Mouse (Mus musculus): Measurements from ENCODE around the gene Col4a1.

The Col4a1 gene

GRCm38 (mm10) chr8:11265971-11266370 is 46.7 kb downstream of the Col4a1 start:
- no peak for DNase-seq (ENCODE audit: low spot score)

DNA sequence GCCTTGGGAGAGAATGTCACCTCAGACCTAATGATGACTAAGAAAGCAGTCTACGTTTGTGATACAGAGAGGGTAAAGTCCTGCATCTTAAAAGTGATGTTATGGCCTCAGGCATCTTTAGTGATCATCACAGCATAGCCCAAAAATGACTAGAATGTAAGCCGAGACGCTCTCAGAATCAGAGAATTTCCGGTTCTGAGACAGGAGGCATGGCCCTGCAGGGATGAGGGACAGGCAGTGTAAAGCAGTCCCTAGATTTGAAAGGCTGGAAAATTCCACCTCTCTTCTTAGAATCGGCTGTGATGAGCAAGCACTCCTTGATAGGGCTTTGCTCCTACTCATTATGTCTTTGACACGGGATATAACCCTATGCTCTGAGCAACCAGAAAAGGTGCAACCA is 48.8 kb downstream of the Col4a1 start:
- no peak for DNase-seq (ENCODE audit: low spot score)

GRCm38 (mm10) chr8:11262031-11262735 is 50.4 kb downstream of the Col4a1 start:
- DNase-seq (ENCODE audit: low spot score), result no peak

- DNase-seq (ENCODE audit: low spot score), result peak; percentile 62
These were observed 52.6 kb downstream of the Col4a1 start for GRCm38 (mm10) chr8:11259832-11260615.

GRCm38 (mm10) chr8:11258517-11259136 is 54.0 kb downstream of the Col4a1 start:
- no peak for DNase-seq (ENCODE audit: low spot score)

DNA sequence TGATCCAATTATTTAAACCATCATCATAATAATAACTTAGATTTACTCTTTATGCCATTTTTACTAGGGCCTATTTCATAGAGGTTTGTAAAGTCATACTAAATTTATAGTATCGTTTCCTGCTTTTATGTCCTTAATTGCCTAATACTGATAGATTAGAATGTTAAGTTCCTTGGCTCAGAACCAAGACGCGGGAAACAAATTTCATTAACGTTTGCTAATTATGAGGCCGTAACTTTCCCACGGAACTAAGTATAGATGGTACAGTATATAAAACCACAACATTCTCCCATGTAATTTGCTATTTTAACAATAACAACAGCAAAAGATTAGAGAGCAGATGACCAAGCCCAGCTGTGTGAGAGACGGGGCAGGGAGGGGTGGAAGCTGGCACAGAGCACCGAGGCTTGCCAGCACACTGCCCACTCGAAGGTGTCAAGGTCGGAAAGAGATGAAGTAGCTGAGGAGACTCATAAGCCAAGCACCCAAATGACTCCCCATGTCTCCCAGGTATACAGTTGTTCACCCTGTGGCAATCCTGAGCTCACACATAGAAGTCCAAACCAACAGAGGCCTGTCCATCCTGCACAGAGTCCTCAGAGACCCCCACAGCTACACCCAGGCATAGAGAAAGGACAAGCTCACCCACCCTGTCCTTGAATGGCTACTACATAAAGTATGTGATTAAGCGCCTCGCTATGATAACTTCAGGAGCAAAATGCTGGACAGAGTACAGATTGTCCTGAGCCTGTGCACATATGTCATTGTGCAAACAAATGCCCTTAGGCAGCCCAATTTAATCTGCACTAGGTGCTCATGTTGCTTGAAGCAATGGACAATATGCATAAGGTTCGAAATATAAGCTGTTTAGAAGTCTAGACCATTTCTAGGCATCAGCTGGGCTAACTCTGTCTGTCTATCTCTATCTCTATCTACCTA is 55.3 kb downstream of the Col4a1 start:
- no peak for DNase-seq (ENCODE audit: low spot score)

GRCm38 (mm10) chr8:11256405-11256804 is 56.2 kb downstream of the Col4a1 start:
- no peak for DNase-seq (ENCODE audit: low spot score)

DNA sequence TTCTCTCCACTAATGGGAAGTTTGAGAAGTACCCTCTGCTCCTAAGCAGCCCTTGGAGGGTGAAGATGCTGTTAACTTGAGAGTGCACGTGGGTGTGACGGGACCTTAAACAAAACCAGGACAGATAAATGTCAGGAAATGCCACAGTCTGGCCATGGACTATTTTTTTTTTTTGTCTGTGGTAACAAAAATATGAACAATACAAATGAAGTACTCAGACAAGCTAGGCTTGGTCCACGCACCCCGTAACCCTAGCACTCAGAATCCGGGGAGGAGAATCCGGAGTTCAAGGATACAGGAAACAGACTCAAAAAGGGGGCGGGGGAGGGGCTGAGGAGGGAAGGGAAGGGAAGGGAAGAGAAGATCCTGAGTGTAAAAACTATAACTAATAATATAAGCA is 56.9 kb downstream of the Col4a1 start:
- no peak for DNase-seq (ENCODE audit: low spot score)

DNA sequence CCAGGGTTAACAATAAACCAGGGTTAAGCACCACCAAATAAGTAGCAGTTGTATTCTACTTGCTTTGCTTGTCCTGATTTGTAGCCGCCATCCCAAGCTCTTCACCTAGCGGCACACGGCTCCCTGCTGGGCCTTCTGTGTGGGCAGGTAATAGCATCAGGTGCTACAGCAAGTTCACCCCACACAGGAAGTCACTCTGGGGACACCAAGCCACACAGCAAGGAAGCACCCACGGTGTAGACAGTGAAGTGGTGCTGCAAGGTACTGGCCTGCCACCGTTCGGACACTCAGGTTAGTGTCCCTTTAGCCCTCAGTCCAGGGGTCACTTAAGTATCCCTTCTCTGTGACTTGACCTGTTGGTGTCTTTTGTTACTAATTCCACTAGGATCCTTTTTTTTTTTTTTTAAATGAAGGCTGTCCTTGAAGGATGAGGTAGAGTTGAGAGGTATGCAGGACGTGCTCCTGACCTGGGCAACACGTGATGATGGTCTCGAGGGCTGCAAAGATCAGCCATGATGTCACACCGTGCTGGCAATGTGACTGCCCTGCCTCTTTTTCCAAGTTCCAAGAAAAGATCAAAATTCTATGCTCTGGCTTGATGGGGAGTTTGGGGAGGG is 57.6 kb downstream of the Col4a1 start:
- no peak for DNase-seq (ENCODE audit: low spot score)

DNA sequence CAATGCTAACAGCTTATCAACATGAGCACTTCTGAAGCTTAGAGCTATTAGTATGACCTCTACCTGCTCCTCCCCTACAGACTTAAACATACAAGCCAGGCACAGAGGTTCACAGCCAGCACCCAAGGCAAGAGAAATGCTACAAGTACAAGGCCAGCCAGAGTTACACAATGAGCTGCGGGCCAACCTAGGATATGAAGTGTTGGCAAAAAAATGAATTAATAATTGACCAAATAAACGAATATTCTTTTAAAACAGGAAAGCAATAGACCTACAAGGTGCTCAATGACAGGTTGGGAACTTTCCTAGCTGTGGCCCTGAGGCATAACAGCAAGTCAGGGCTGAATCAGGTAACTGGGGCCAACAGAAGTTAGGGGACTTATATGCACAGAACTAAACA is 58.1 kb downstream of the Col4a1 start:
- DNase-seq (ENCODE audit: low spot score), result no peak

DNA sequence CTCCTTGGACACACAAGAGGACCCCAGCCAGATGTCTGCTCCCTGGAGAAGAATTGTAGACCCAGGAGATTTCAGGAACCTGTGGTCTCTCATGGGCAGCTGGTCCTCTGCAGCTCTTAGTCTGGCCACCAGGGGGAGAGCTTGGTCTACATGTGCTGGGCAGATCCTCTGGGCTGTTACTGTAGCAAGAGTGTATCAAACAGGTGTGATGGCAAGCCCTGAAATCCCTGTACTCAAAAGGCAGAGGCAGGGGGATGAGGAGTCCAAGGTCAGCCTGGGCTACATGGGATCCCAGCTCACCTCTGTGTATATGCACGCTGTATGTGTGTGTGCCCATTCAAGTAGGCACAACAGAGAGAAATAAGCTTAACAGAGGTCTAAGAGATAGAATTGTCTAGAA is 59.1 kb downstream of the Col4a1 start:
- DNase-seq (ENCODE audit: low spot score), result peak; percentile 45

DNA sequence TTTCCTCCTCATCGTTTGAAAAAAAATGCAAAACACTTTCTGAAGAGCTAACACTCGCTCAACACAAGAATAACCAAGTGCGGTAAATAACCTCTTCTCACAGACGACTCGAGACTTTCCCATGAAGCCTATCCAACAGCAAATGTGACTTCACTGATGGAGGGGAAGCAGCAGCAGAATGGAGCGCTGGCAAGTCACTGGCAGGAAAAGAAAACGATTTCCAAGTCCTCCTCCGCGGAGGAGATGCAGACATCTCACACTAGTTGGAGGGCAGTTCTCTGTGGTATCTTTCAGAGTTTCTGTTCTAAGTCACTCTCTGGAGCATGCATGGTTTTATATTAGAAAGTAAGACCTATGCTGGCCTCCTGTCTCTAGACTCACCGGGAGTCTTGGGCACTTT is 59.6 kb downstream of the Col4a1 start:
- no peak for DNase-seq (ENCODE audit: low spot score)

- no peak for DNase-seq (ENCODE audit: low spot score)
These were observed 60.3 kb downstream of the Col4a1 start for GRCm38 (mm10) chr8:11252235-11252774.

DNA sequence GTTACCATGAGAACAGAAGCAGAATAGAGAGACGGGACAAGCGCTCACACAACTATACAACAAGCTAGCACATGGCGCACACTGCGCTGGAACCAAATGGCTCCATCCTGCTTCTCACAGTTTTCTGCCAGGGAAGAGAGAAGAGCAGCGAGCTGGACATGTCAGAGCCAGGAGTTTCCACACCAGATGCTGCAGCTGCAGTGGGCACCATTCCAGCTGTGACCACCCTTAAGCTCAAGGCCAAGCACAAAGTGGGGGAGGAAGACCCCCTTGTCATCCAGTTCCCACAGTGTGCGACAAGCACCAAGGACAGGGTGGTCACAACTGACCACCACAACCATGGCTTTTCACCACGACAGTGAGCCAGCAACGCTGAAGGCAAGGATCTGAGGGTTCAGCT is 62.5 kb downstream of the Col4a1 start:
- DNase-seq (ENCODE audit: low spot score), result no peak

- DNase-seq (ENCODE audit: low spot score), result no peak
These were observed 63.0 kb downstream of the Col4a1 start for GRCm38 (mm10) chr8:11249541-11250058.

GRCm38 (mm10) chr8:11248712-11249111 is 63.9 kb downstream of the Col4a1 start:
- DNase-seq (ENCODE audit: low spot score), result no peak

GRCm38 (mm10) chr8:11241488-11241887 is 71.1 kb downstream of the Col4a1 start:
- no peak for DNase-seq (ENCODE audit: low spot score)

DNA sequence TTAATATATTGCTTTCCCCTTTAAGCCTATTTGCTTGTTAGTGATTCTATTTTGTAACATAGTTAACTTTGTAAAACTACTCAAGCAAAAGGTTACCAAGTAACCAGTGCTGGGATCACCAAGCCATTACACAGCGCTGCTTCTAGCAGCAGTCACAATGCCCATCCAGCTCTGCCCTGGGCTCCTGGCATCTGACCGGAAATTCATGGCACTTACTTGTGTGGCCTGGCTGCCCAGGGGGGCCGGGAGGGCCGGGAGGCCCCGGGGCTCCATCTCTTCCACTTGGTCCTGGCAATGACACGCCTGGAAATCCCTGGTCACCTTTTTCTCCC is 77.8 kb downstream of the Col4a1 start:
- no peak for DNase-seq (ENCODE audit: low spot score)

- DNase-seq (ENCODE audit: low spot score), result no peak
These were observed 78.3 kb downstream of the Col4a1 start for GRCm38 (mm10) chr8:11234151-11234878.

GRCm38 (mm10) chr8:11233009-11233408 is 79.6 kb downstream of the Col4a1 start:
- DNase-seq (ENCODE audit: low spot score), result no peak

Data from ovary, adult 18-20 months (tissue).